In genomic region chr9:79035677-79036076, GRCm38 (mm10) we compare ENCODE assay signal across 18 mouse cellular contexts.
DNase-seq lines count a peak whose midpoint lies in the region; ATAC-seq lines count a peak whose summit lies in the region.
"Had no signal": no experiment of that assay in that cellular context is flagged by ENCODE, and none has a peak within 500 bp of the region (broad histone marks: within the 10 kb centered on the region; RNA-seq: fewer than 3 reads in every experiment).

No protein-coding gene starts in this region.

- no peak for ATAC-seq in forebrain, embryonic 16.5 days
- ATAC-seq: forebrain, postnatal 0 days; hindbrain, postnatal 0 days had no signal

- no peak overlapping the region for H3K9ac ChIP-seq in forebrain, embryonic 16.5 days (replicated peaks; ENCODE audit: low read depth, low read length)
- H3K9ac ChIP-seq: embryonic facial prominence, embryonic 12.5 days; forebrain, postnatal 0 days; heart, embryonic 15.5 days; hindbrain, embryonic 13.5 days had no signal

- no peaks in the 10 kb centered on the region for H3K27me3 ChIP-seq in forebrain, embryonic 16.5 days (replicated peaks; ENCODE audit: control insufficient read depth, insufficient read depth, low read length)
- H3K27me3 ChIP-seq: embryonic facial prominence, embryonic 12.5 days; heart, embryonic 15.5 days; hindbrain, embryonic 13.5 days had no signal

- H3K27ac ChIP-seq in forebrain, embryonic 16.5 days (ENCODE audit: low read length) = no peak overlapping the region
- H3K27ac ChIP-seq: embryonic facial prominence, embryonic 12.5 days; heart, embryonic 10.5 days; heart, embryonic 15.5 days; hindbrain, embryonic 13.5 days; hindbrain, postnatal 0 days had no signal

- H3K9me3 ChIP-seq in forebrain, embryonic 16.5 days (ENCODE audit: control insufficient read depth, low read length) = no peaks in the 10 kb centered on the region
- H3K9me3 ChIP-seq: embryonic facial prominence, embryonic 12.5 days; heart, embryonic 10.5 days; heart, embryonic 15.5 days; hindbrain, embryonic 13.5 days had no signal

- H3K4me1 ChIP-seq in forebrain, embryonic 16.5 days (replicated peaks; ENCODE audit: control insufficient read depth, insufficient read depth, low read length) = no peaks in the 10 kb centered on the region
- H3K4me1 ChIP-seq: embryonic facial prominence, embryonic 12.5 days; heart, embryonic 10.5 days; heart, embryonic 15.5 days; hindbrain, embryonic 13.5 days had no signal

- no peaks in the 10 kb centered on the region for H3K36me3 ChIP-seq in forebrain, embryonic 16.5 days (ENCODE audit: control insufficient read depth, insufficient read depth)
- H3K36me3 ChIP-seq: embryonic facial prominence, embryonic 12.5 days; heart, embryonic 10.5 days; heart, embryonic 15.5 days; hindbrain, embryonic 13.5 days had no signal

- H3K4me2 ChIP-seq in forebrain, embryonic 16.5 days (ENCODE audit: low read length) = no peak overlapping the region
- H3K4me2 ChIP-seq: embryonic facial prominence, embryonic 12.5 days; heart, embryonic 15.5 days; hindbrain, embryonic 13.5 days had no signal

- peak; percentile 58 for DNase-seq in cerebellum, adult 11-12 months
- peak; percentile 33 for DNase-seq in cerebellum, adult 8-10 months
- DNase-seq in cerebellum, postnatal 14 days = peak; percentile 26 to 56
- DNase-seq in retina, postnatal 1 day = no peak
- no peak for DNase-seq in kidney, adult 11 months
- DNase-seq: adrenal gland, adult 2 months; adrenal gland, postnatal 25 days; forebrain, postnatal 0 days; gastrocnemius, postnatal 36 days; heart, adult 11 months; heart, postnatal 14 days; kidney, adult 18-20 months had no signal

- H3K4me3 ChIP-seq in forebrain, embryonic 16.5 days (replicated peaks; ENCODE audit: low read length) = no peak overlapping the region
- H3K4me3 ChIP-seq: embryonic facial prominence, embryonic 12.5 days; heart, embryonic 10.5 days; heart, embryonic 15.5 days; hindbrain, embryonic 13.5 days had no signal

- 86% methylated on average over 2 of the region's 2 CpGs for WGBS in forebrain, embryonic 16.5 days

Comparison
In these comparisons a context has a peak if more than half of its experiments do, and no peak if none do; other contexts are left out.
1. DNase-seq: peak in cerebellum, adult 11-12 months (single experiment), cerebellum, adult 8-10 months (single experiment) and cerebellum, postnatal 14 days (2 of 2); none in retina, postnatal 1 day (single experiment) and kidney, adult 11 months (single experiment).